Mouse (Mus musculus): ENCODE measurements around the gene Ncaph2.

DNA sequence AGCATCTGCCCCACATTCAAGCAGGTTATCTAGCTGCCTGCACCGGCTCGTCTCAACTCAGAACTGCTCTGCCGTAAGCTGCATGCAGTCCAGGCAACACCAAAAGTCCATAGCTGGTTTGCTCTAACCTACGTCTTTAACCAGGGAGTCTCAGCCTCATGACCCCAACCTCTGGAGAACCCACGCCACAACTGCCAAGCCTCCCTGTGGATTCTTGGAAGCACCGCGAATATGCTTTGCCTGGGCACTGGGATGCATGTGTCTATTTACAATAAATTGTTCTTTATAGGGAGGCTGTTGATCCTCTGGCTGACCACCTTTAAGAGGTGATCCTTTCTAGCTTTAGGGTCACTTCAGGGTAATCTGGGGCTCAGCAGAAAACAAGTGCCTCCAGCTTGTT is 17.0 kb downstream of the Ncaph2 start:
- no peak for TF ChIP-seq CTCF (IDR thresholded peaks at IDR 0.05; ENCODE audit: insufficient read depth, low read depth, low read length)
- TF ChIP-seq POLR2A (IDR thresholded peaks at IDR 0.05; ENCODE audit: insufficient read depth, low read depth, low read length), result no peak

All from olfactory bulb, adult 2 months (tissue).